Mouse (Mus musculus): ENCODE data around the gene Epyc. TPM values are rescaled to one million over a fixed set of nuclear protein-coding genes. Genes with fewer than 3 reads are reported as not detected.

Gene Epyc
- polyA plus RNA-seq, 1 experiment from 2014 or later, result 0.24 TPM

DNA sequence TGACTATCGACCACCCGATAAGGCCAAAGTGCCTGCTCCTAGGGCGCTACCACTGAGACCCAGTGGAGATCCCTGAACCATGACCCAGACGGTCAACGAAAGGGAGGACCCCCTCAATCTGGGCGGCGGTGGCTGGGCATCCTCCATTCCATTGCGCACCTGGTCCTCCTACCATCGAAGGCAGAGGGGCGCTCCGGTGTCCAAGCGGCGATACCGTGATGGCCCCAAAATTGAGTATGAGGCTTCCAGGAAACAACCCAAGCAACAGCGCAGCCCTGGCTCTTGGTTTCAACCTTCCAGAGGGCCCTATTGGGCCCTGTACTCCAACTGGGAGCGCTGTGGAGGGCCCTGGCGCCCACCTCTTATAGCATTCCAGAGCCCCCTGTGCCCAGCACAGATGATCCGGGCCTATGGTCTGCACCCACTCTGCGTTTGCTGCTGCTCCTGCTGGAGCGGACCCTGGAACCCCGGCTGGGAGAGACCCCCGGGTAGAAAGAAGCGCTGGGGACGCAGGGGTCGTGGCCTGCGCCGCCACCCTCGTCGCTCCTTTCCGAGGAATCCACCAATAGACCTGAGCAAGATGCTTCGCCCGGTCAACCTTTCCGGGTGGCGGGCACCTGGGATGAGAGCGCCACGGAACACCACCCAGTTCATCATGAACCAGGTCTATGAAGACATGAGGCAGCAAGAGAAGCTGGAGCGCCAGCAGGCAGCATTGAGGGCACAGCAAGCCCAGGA lies 49.7 kb downstream of the Epyc start:
- Histone ChIP-seq H3K36me3 (ENCODE audit: control insufficient read depth, insufficient read depth, low read length) (no peaks in the 10 kb centered on the region), H3K4me3 (ENCODE audit: low read length) (no peak overlapping the region), H3K9me3 (ENCODE audit: control insufficient read depth, low read length) (0 out of 2 replicates have a peak, but pooled peaks cover 4% of the 10 kb centered on the region), H3K9ac (ENCODE audit: low read depth, low read length) (no peak overlapping the region), H3K27me3 (replicated peaks; ENCODE audit: control insufficient read depth, insufficient read depth, low read length) (no peaks in the 10 kb centered on the region), H3K4me2 (ENCODE audit: low read depth, low read length) (no peak overlapping the region), H3K4me1 (ENCODE audit: control insufficient read depth, insufficient read depth, low read length) (no peaks in the 10 kb centered on the region), H3K27ac (ENCODE audit: low read length) (no peak overlapping the region)
- 92% methylated on average over 37 of the region's 37 CpGs for WGBS
- ATAC-seq, result no peak

DNA sequence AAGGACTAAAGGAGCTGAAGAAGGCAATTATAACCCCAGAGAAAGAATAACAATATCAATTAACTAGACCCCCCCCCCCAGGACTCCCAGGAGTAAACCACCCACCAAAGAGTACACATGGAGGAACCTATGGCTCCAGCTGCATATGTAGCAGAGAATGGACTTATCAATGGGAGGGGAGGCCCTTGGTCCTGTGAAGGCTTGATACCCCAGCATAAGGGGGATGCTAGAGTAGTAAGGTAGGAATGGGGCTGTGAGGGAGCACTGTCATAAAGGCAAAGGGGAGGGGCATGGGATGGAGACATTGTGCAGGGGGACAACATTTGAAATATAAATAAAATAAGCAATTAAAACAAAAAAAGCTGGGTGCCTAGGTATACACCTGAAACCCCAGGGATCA lies 58.5 kb downstream of the Epyc start:
- Histone ChIP-seq H3K4me1 (ENCODE audit: control insufficient read depth, insufficient read depth, low read length) (no peaks in the 10 kb centered on the region), H3K9ac (ENCODE audit: low read depth, low read length) (no peak overlapping the region), H3K9me3 (ENCODE audit: control insufficient read depth, low read length) (no peaks in the 10 kb centered on the region), H3K36me3 (ENCODE audit: control insufficient read depth, insufficient read depth, low read length) (no peaks in the 10 kb centered on the region), H3K4me3 (ENCODE audit: low read length) (no peak overlapping the region), H3K27ac (ENCODE audit: low read length) (no peak overlapping the region), H3K27me3 (replicated peaks; ENCODE audit: control insufficient read depth, insufficient read depth, low read length) (no peaks in the 10 kb centered on the region), H3K4me2 (ENCODE audit: low read depth, low read length) (no peak overlapping the region)
- no peak for ATAC-seq

DNA sequence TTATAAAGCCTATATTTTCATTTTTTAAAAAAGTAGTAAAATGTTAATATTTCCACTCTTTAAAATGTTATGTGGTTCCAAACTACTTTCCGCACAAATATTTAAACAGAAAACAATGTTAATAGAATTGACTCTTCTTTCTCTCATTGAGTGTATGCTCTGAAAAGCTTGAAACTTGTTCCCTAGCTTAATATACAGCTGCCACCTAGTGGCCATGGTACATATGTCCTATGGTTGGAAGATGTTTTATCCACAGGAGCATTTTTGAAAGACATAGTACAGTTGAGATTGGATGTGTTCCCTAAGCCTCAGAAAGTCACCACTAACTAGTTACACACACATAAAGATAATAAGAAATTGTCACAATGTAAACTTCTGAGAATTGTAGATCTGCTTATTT lies 60.7 kb downstream of the Epyc start:
- 46% methylated on average over 1 of the region's 1 CpGs for WGBS
- no peaks in the 10 kb centered on the region for H3K9me3 ChIP-seq (ENCODE audit: control insufficient read depth, low read length)
- no peak for ATAC-seq

DNA sequence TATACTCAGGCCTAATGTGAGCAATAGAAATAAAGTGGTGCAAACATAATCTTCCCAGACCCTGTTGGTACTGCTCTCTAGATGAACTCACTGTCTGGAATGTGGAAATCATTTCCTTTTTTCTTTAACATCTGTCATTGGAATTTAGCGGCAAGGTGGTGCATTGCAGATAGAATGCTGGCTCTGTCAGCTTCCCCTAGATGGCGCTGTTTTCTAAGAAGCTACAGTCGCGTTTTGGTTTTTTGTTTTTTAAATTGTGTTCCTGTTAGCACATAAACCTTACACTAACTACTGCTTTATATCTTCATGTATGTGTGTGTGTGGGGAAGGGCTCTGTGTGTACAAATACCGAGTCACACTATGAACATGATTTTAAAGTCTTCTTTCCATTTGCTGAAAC lies 68.8 kb downstream of the Epyc start:
- H3K27ac ChIP-seq (ENCODE audit: low read length), result no peak overlapping the region
- no peak for ATAC-seq
- H3K36me3 ChIP-seq (ENCODE audit: control insufficient read depth, insufficient read depth, low read length), result no peaks in the 10 kb centered on the region
- H3K9me3 ChIP-seq (ENCODE audit: control insufficient read depth, low read length), result no peaks in the 10 kb centered on the region
- 5% methylated on average over 5 of the region's 5 CpGs for WGBS
- H3K27me3 ChIP-seq (replicated peaks; ENCODE audit: control insufficient read depth, insufficient read depth, low read length), result no peaks in the 10 kb centered on the region
- H3K4me2 ChIP-seq (ENCODE audit: low read depth, low read length), result no peak overlapping the region
- no peak overlapping the region for H3K4me3 ChIP-seq (ENCODE audit: low read length)
- no peaks in the 10 kb centered on the region for H3K4me1 ChIP-seq (ENCODE audit: control insufficient read depth, insufficient read depth, low read length)
- no peak overlapping the region for H3K9ac ChIP-seq (ENCODE audit: low read depth, low read length)

More for the DNA sequence above, 60.7 kb downstream of the Epyc start:
- no peak overlapping the region for H3K4me2 ChIP-seq (ENCODE audit: low read depth, low read length)
- H3K36me3 ChIP-seq (ENCODE audit: control insufficient read depth, insufficient read depth, low read length), result no peaks in the 10 kb centered on the region
- H3K4me1 ChIP-seq (ENCODE audit: control insufficient read depth, insufficient read depth, low read length), result no peaks in the 10 kb centered on the region
- no peak overlapping the region for H3K27ac ChIP-seq (ENCODE audit: low read length)
- no peak overlapping the region for H3K9ac ChIP-seq (ENCODE audit: low read depth, low read length)
- no peak overlapping the region for H3K4me3 ChIP-seq (ENCODE audit: low read length)
- H3K27me3 ChIP-seq (replicated peaks; ENCODE audit: control insufficient read depth, insufficient read depth, low read length), result no peaks in the 10 kb centered on the region

DNA sequence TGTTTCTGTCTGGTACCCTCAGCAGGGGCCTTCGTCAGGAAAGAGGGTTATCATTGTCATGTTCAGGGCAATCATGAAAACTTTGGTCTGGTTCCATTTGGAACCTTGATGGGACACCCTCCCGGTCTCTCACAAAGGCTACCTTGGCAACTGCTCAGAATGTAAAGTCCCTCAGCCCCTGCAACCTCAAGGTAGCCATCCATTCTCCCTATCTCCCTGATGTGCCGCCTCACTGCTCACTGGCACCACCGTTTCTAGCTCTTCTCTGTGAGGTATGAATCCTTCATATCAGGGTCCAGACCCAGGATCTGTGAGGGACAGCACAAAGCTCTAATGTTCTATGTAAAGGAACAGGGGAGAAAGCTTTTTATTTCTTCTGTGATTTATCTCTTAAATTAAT lies 70.7 kb downstream of the Epyc start:
- no peaks in the 10 kb centered on the region for H3K27me3 ChIP-seq (replicated peaks; ENCODE audit: control insufficient read depth, insufficient read depth, low read length)
- H3K4me3 ChIP-seq (ENCODE audit: low read length), result no peak overlapping the region
- no peak overlapping the region for H3K27ac ChIP-seq (ENCODE audit: low read length)
- no peak for ATAC-seq
- no peaks in the 10 kb centered on the region for H3K4me1 ChIP-seq (ENCODE audit: control insufficient read depth, insufficient read depth, low read length)
- 77% methylated on average over 4 of the region's 4 CpGs for WGBS
- no peaks in the 10 kb centered on the region for H3K9me3 ChIP-seq (ENCODE audit: control insufficient read depth, low read length)
- H3K4me2 ChIP-seq (ENCODE audit: low read depth, low read length), result no peak overlapping the region
- no peak overlapping the region for H3K9ac ChIP-seq (ENCODE audit: low read depth, low read length)
- H3K36me3 ChIP-seq (ENCODE audit: control insufficient read depth, insufficient read depth, low read length), result no peaks in the 10 kb centered on the region

DNA sequence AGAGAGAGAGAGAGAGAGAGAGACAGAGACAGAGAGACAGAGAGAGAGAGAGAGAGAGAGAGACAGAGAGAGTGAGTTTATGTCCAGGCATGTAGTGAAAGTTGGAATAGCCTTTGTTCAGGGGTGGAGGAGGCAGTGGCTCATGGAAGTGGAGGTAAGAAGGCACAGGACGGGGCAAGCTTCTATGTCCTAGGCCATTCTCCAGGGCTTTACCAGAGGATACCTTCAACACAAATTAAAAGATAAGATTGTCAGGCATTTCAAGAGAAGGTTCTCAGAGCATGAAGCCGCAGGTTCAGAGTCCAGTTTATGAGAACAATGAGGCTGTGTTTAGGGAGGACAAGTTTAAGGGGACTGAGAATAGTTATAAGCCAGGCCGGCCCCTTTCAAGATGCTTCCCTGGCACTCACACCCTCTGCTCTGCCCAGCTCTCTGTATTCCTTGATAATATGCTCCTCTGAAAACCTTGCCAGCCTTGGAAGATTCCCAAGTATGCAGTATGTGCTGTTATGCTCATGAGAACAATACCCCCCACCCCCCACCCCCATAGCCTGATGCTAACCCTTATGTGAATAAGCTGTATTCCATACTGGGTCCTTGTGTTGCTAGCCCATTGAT lies 71.5 kb downstream of the Epyc start:
- WGBS, result 65% methylated on average over 3 of the region's 3 CpGs
- H3K9me3 ChIP-seq (ENCODE audit: control insufficient read depth, low read length), result no peaks in the 10 kb centered on the region
- no peak overlapping the region for H3K4me3 ChIP-seq (ENCODE audit: low read length)
- H3K4me2 ChIP-seq (ENCODE audit: low read depth, low read length), result no peak overlapping the region
- no peak overlapping the region for H3K27ac ChIP-seq (ENCODE audit: low read length)
- peak; percentile 76 for ATAC-seq
- no peaks in the 10 kb centered on the region for H3K36me3 ChIP-seq (ENCODE audit: control insufficient read depth, insufficient read depth, low read length)
- no peaks in the 10 kb centered on the region for H3K4me1 ChIP-seq (ENCODE audit: control insufficient read depth, insufficient read depth, low read length)
- H3K27me3 ChIP-seq (replicated peaks; ENCODE audit: control insufficient read depth, insufficient read depth, low read length), result no peaks in the 10 kb centered on the region
- H3K9ac ChIP-seq (ENCODE audit: low read depth, low read length), result no peak overlapping the region

DNA sequence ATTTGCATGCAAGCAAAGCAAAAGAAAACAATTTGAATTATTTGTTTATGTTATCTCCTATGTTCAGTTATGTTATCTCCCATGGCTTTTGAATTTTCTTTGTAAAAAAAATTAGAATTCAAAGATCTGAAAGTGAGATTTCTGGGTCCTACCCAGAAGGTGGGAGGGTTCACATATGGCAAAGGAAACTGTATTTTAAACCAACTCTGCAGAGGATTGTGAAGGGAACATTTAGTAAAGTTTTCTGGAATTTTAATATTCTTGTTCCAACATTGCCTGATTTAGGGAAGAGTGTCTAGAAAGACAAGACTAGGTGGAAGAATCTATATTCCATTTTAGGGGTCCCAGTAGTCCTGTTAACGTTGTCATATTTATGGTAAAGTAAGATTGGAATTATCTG lies 73.4 kb downstream of the Epyc start:
- no peaks in the 10 kb centered on the region for H3K36me3 ChIP-seq (ENCODE audit: control insufficient read depth, insufficient read depth, low read length)
- WGBS, result 82% methylated on average over 1 of the region's 1 CpGs
- H3K27me3 ChIP-seq (replicated peaks; ENCODE audit: control insufficient read depth, insufficient read depth, low read length), result no peaks in the 10 kb centered on the region
- no peak overlapping the region for H3K4me2 ChIP-seq (ENCODE audit: low read depth, low read length)
- H3K4me1 ChIP-seq (ENCODE audit: control insufficient read depth, insufficient read depth, low read length), result no peaks in the 10 kb centered on the region
- ATAC-seq, result no peak
- no peak overlapping the region for H3K4me3 ChIP-seq (ENCODE audit: low read length)
- no peak overlapping the region for H3K27ac ChIP-seq (ENCODE audit: low read length)
- H3K9ac ChIP-seq (ENCODE audit: low read depth, low read length), result no peak overlapping the region
- no peaks in the 10 kb centered on the region for H3K9me3 ChIP-seq (ENCODE audit: control insufficient read depth, low read length)

DNA sequence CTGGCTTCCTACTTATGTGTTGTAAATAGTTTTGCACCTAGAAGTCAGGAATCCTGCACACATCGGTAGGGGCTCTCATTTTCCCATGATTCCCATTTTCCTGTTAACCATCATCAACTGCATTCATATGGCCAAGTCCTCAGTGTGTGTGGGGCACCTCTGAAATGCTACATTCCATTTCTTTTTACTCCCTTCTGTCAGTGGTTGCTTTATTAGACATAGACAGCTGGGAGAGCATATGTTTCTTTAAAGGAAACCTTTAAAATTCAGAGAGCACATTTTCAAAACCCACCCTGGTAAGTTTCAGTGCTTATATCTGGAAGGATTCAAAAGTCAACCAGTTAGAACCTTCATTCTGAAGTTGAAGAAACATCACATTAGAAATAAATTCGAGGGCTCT lies 74.2 kb downstream of the Epyc start:
- Histone ChIP-seq H3K27me3 (replicated peaks; ENCODE audit: control insufficient read depth, insufficient read depth, low read length) (no peaks in the 10 kb centered on the region), H3K36me3 (ENCODE audit: control insufficient read depth, insufficient read depth, low read length) (no peaks in the 10 kb centered on the region), H3K4me2 (ENCODE audit: low read depth, low read length) (no peak overlapping the region), H3K9me3 (ENCODE audit: control insufficient read depth, low read length) (no peaks in the 10 kb centered on the region), H3K27ac (ENCODE audit: low read length) (no peak overlapping the region), H3K9ac (ENCODE audit: low read depth, low read length) (no peak overlapping the region), H3K4me1 (ENCODE audit: control insufficient read depth, insufficient read depth, low read length) (no peaks in the 10 kb centered on the region), H3K4me3 (ENCODE audit: low read length) (no peak overlapping the region)
- ATAC-seq, result no peak
- 76% methylated on average over 2 of the region's 2 CpGs for WGBS

DNA sequence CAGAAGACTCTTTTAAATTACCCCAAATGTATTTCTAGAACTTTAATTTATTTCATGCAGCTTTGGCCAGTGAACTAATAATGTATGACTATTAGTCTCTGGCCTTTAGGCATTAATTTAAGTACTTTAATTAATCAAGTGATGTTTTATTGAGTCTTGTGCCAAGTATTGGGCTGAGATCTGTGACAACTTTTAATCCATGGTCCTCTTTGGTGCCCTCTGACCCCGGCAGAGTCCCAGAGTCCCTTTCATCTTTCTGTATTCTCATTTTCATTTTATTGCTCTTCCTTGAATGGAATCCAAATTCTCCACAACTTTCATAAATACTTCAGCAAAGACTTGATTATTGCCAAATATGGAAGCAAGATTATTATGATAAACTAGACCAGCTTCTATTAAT lies 76.8 kb downstream of the Epyc start:
- Histone ChIP-seq H3K9me3 (ENCODE audit: control insufficient read depth, low read length) (no peaks in the 10 kb centered on the region), H3K4me1 (ENCODE audit: control insufficient read depth, insufficient read depth, low read length) (no peaks in the 10 kb centered on the region), H3K36me3 (ENCODE audit: control insufficient read depth, insufficient read depth, low read length) (no peaks in the 10 kb centered on the region), H3K27ac (ENCODE audit: low read length) (no peak overlapping the region), H3K27me3 (replicated peaks; ENCODE audit: control insufficient read depth, insufficient read depth, low read length) (no peaks in the 10 kb centered on the region), H3K9ac (ENCODE audit: low read depth, low read length) (no peak overlapping the region), H3K4me2 (ENCODE audit: low read depth, low read length) (no peak overlapping the region), H3K4me3 (ENCODE audit: low read length) (no peak overlapping the region)
- WGBS, result 64% methylated on average over 1 of the region's 1 CpGs
- ATAC-seq, result no peak

DNA sequence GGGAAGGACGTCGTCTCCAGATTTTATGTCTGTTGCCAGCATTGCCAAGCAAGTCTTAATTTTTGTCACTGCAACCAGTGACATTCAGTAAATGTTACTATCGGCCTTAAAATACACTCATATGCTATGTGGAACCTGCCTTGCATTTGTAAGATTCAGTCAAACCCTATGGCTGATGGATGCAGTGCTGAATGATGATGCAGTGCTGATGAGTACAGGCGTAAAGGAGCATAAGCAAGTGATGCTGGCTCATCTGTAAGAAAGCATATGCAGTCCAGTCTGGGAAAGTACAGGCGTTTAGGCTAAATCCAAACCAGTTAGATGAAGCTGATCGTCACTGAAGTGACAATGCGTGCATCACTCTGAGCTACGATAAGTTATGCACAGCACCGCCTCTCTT lies 78.8 kb downstream of the Epyc start:
- WGBS, result 93% methylated on average over 9 of the region's 9 CpGs
- Histone ChIP-seq H3K9me3 (ENCODE audit: control insufficient read depth, low read length) (no peaks in the 10 kb centered on the region), H3K4me2 (ENCODE audit: low read depth, low read length) (no peak overlapping the region), H3K4me1 (ENCODE audit: control insufficient read depth, insufficient read depth, low read length) (no peaks in the 10 kb centered on the region), H3K27ac (ENCODE audit: low read length) (no peak overlapping the region), H3K9ac (ENCODE audit: low read depth, low read length) (no peak overlapping the region), H3K27me3 (replicated peaks; ENCODE audit: control insufficient read depth, insufficient read depth, low read length) (no peaks in the 10 kb centered on the region), H3K36me3 (ENCODE audit: control insufficient read depth, insufficient read depth, low read length) (no peaks in the 10 kb centered on the region), H3K4me3 (ENCODE audit: low read length) (no peak overlapping the region)
- ATAC-seq, result no peak

Data from intestine, embryonic 16.5 days (tissue).